Mouse (Mus musculus) stomach, postnatal 0 days (tissue): Measurements from ENCODE around the gene Rarb. TPM values are rescaled to one million over a fixed set of nuclear protein-coding genes. Genes with fewer than 3 reads are reported as not detected.

ENCODE experiments used
- ATAC-seq: fragments of 200-750 bp; cut with Nextera tagmentation; 2 replicates; pipeline ENCODE4 v1.8.0; 2017; ENCODE audit not compliant: low FRiP score, low TSS enrichment
- DNase-seq: peaks from one replicate; pipeline ENCODE4 v3.0.0-alpha.2; 2016; ENCODE audit warnings: low spot score
- H3K27ac ChIP-seq: fragments of 300-500 bp; sonication (generic); replicated peaks from 2 replicates; pipeline ENCODE4 v1.5.1; 2014; ENCODE audit warnings: mild to moderate bottlenecking, control low read depth
- H3K27me3 ChIP-seq: fragments of 300-500 bp; sonication (generic); 2 replicates; pipeline ENCODE4 v1.6.1; 2014; ENCODE audit warnings: low read length; ENCODE audit not compliant: control insufficient read depth, insufficient read depth
- H3K36me3 ChIP-seq: fragments of 300-500 bp; sonication (generic); 2 replicates; pipeline ENCODE4 v1.6.1; 2014; ENCODE audit warnings: low read length, mixed read lengths; ENCODE audit not compliant: control insufficient read depth, insufficient read depth
- H3K4me1 ChIP-seq: fragments of 300-500 bp; sonication (generic); replicated peaks from 2 replicates; pipeline ENCODE4 v1.6.1; 2014; ENCODE audit warnings: antibody characterized with exemption; ENCODE audit not compliant: control insufficient read depth, insufficient read depth
- H3K4me2 ChIP-seq: fragments of 300-500 bp; sonication (generic); replicated peaks from 2 replicates; pipeline ENCODE4 v1.6.1; 2014; ENCODE audit warnings: low read depth, mild to moderate bottlenecking, control low read depth, moderate library complexity
- H3K4me3 ChIP-seq: fragments of 300-500 bp; sonication (generic); 2 replicates; pipeline ENCODE4 v1.5.1; 2014; ENCODE audit warnings: low read depth, low read length, control low read depth
- H3K9ac ChIP-seq: fragments of 300-500 bp; sonication (generic); 2 replicates; pipeline ENCODE4 v1.6.1; 2014; ENCODE audit warnings: mild to moderate bottlenecking, low read length, control low read depth, mixed read lengths
- H3K9me3 ChIP-seq: fragments of 300-500 bp; sonication (generic); 2 replicates; pipeline ENCODE4 v1.6.1; 2016; ENCODE audit warnings: low read length; ENCODE audit not compliant: control insufficient read depth
- CTCF ChIP-seq: IDR thresholded peaks from 2 replicates; pipeline ENCODE4 v1.5.1; 2016; ENCODE audit warnings: antibody characterized with exemption, low read depth, mild to moderate bottlenecking, moderate library complexity
- EP300 ChIP-seq: optimal IDR thresholded peaks from 2 replicates; pipeline ENCODE3; 2016; ENCODE audit warnings: antibody characterized with exemption
- WGBS: fragments of 180-500 bp; shearing (Covaris S2); extraction: QIAGEN DNeasy Blood & Tissue Kit; methylation state at CpG from one replicate; pipeline ENCODE4 v1.1.7; 2014; 5-methylcytosine and 5-hydroxymethylcytosine counted together
- polyA plus RNA-seq: library from polyadenylated mRNA; unstranded; fragments of >200 nt; fragmentation: Nextera tagmentation; extraction: Ambion mirVana; gene quantifications from 2 replicates; pipeline ENCODE4 v1.2.1, GENCODE M21; 2015

Gene Rarb
- polyA plus RNA-seq, 1 experiment from 2014 or later: 4.0 TPM

GRCm38 (mm10) chr14:16738538-16738937 is 80.4 kb downstream of the Rarb start:
- Histone ChIP-seq H3K4me3 (no peak overlapping the region), H3K27ac (no peak overlapping the region), H3K4me2 (no peak overlapping the region), H3K9ac (no peak overlapping the region), H3K4me1 (no peaks in the 10 kb centered on the region), H3K36me3 (no peaks in the 10 kb centered on the region), H3K27me3 (no peaks in the 10 kb centered on the region), H3K9me3 (no peaks in the 10 kb centered on the region)
- DNase-seq: no peak
- TF ChIP-seq EP300 (no peak), CTCF (no peak)
- no peak for ATAC-seq
- WGBS: 72% methylated on average over 1 of the region's 1 CpGs

DNA sequence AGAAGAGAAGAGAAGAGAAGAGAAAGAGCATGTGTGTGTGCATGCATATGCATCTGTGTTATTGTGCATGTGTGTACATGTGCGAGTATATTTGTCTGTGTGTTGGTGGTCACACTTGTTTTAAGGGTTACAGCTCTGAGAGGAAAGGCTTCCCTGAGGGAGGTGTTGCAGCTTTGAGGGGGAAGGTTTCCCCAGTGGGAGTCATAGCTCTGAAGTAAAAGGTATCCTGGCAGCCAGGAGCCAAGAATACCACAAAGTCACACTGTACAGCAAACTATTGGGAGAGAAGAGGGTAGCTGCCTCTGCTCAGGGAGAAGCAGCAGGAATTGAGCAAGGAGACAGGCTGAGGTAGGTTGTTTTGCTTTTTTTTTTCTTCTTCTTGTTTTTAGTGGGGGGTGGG is 81.2 kb downstream of the Rarb start:
- no peaks in the 10 kb centered on the region for H3K4me1 ChIP-seq
- ATAC-seq (no peak), DNase-seq (no peak)
- no peaks in the 10 kb centered on the region for H3K9me3 ChIP-seq
- H3K27me3 ChIP-seq: no peaks in the 10 kb centered on the region
- no peak overlapping the region for H3K9ac ChIP-seq
- no peak overlapping the region for H3K4me2 ChIP-seq
- no peaks in the 10 kb centered on the region for H3K36me3 ChIP-seq
- H3K4me3 ChIP-seq: no peak overlapping the region
- WGBS: 86% methylated on average over 1 of the region's 1 CpGs
- no peak for TF ChIP-seq EP300
- TF ChIP-seq CTCF: no peak
- H3K27ac ChIP-seq: no peak overlapping the region

- Histone ChIP-seq H3K4me3 (no peak overlapping the region), H3K4me1 (no peaks in the 10 kb centered on the region), H3K9ac (no peak overlapping the region), H3K36me3 (no peaks in the 10 kb centered on the region), H3K4me2 (no peak overlapping the region), H3K27ac (no peak overlapping the region; the same call in 1 of the 2 replicates), H3K27me3 (no peaks in the 10 kb centered on the region), H3K9me3 (no peaks in the 10 kb centered on the region)
- ATAC-seq (no peak), DNase-seq (no peak)
- 27% methylated on average over 4 of the region's 4 CpGs for WGBS
- no peak for TF ChIP-seq EP300
- no peak for TF ChIP-seq CTCF
Measured at GRCm38 (mm10) chr14:16735331-16736012, 83.5 kb downstream of the Rarb start.

DNA sequence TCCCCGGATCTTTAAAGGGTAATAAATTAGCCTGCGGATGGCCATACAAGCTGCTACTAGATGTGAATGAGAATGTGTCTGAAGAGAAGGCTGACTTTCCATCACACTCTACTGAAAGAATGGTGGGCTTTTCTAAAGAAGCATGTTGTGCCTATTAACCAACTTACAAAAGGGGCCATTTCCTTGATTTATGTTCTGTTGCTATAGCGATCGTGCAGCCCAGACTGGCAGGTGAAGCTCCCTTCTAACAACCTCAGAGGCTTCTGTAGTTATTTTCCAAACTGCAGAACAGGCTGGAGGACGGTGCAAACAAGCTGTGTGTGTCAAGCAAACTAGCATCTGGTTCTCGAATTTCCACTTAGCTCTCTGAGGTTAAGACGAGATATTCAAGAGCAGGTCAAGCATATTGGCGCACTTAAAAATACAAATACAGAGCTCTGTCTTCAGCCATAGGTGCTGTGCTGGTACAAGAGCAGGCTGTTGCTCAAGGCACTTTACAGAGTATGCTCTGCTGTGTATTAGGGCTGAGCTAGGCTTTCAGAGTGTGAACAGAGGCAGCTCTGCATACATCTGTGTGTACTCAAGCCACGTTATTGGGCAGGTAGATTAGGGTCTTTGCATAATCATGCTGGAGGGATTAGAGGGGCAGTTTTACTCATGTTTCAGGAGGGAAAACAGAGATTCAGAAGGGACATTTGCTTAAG is 85.2 kb downstream of the Rarb start:
- TF ChIP-seq CTCF (no peak), EP300 (no peak)
- Histone ChIP-seq H3K9ac (no peak overlapping the region), H3K4me1 (no peaks in the 10 kb centered on the region), H3K4me2 (no peak overlapping the region), H3K27me3 (no peaks in the 10 kb centered on the region), H3K4me3 (no peak overlapping the region), H3K36me3 (no peaks in the 10 kb centered on the region), H3K27ac (no peak overlapping the region), H3K9me3 (no peaks in the 10 kb centered on the region)
- no peak for ATAC-seq
- 22% methylated on average over 9 of the region's 9 CpGs for WGBS
- no peak for DNase-seq

GRCm38 (mm10) chr14:16732054-16732453 is 86.9 kb downstream of the Rarb start:
- H3K27me3 ChIP-seq: no peaks in the 10 kb centered on the region
- no peak overlapping the region for H3K27ac ChIP-seq
- WGBS: 28% methylated on average over 2 of the region's 2 CpGs
- H3K4me2 ChIP-seq: no peak overlapping the region
- no peaks in the 10 kb centered on the region for H3K36me3 ChIP-seq
- no peak for TF ChIP-seq EP300
- no peak for TF ChIP-seq CTCF
- H3K4me1 ChIP-seq: no peaks in the 10 kb centered on the region
- ATAC-seq (peak; percentile 86), DNase-seq (no peak)
- H3K9ac ChIP-seq: no peak overlapping the region
- H3K4me3 ChIP-seq: no peak overlapping the region
- H3K9me3 ChIP-seq: no peaks in the 10 kb centered on the region
